Mouse (Mus musculus): ENCODE measurements at regions not wholly inside any gene's neighbourhood (a gene's known extent, or its start where the extent isn't known, plus 50 kb on each side); places are given as distances from the start of the nearest gene placed in this dataset. TPM values are rescaled to one million over a fixed set of nuclear protein-coding genes. Genes with fewer than 3 reads are reported as not detected.

DNA sequence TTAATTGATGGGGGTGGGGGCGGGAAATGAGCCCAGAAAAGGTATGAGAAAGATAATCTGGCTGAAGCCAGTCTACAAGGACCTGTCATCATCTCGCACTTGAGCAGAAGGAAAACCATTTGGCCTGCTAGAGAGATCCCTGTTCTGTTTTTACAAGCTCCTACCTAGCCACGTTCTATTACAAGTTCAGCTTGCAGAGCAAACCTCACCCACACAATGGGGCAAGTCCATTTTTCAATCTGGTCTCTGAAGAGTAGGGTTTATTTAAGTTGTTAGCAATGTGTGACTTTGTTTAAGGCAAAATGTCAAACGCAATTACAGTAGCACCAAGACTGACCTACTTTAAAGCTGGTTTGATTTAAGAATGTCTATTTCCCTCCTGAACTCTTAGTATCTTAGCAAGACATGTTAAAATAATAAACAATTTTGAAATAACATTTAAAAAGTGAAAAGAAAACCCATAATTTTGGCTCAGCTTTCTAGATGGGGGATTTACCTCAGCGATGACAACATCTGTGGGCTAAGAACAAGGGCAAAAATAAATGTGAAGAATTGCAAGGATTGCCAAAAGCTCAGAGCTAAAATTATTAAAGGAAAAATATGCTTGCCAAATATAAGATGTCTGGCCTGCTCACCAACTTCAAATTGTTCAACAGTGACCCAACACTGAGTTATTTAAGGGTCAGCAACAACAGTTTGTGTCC lies 54.9 kb upstream of the Pitrm1 start:
- Histone ChIP-seq H3K9ac (replicated peaks; ENCODE audit: low read depth, low read length) (no peak overlapping the region), H3K9me3 (ENCODE audit: control insufficient read depth, low read length) (no peaks in the 10 kb centered on the region), H3K27ac (ENCODE audit: low read length) (no peak overlapping the region), H3K4me2 (ENCODE audit: low read length) (no peak overlapping the region), H3K4me1 (replicated peaks; ENCODE audit: control insufficient read depth, insufficient read depth, low read length) (no peaks in the 10 kb centered on the region), H3K4me3 (replicated peaks; ENCODE audit: low read length) (no peak overlapping the region), H3K36me3 (ENCODE audit: control insufficient read depth, insufficient read depth) (no peaks in the 10 kb centered on the region), H3K27me3 (replicated peaks; ENCODE audit: control insufficient read depth, insufficient read depth, low read length) (no peaks in the 10 kb centered on the region)
- WGBS, result 88% methylated on average over 5 of the region's 5 CpGs
- no peak for ATAC-seq

Small RNA genes in the stretch of these regions (microRNA-seq; reads per million reads assigned to microRNA genes)
- gene Gm26259, result not detected

Measured in forebrain, embryonic 16.5 days (tissue).